Mouse (Mus musculus): ENCODE measurements at regions not wholly inside any gene's neighbourhood (a gene's known extent, or its start where the extent isn't known, plus 50 kb on each side); places are given as distances from the start of the nearest gene placed in this dataset.

DNA sequence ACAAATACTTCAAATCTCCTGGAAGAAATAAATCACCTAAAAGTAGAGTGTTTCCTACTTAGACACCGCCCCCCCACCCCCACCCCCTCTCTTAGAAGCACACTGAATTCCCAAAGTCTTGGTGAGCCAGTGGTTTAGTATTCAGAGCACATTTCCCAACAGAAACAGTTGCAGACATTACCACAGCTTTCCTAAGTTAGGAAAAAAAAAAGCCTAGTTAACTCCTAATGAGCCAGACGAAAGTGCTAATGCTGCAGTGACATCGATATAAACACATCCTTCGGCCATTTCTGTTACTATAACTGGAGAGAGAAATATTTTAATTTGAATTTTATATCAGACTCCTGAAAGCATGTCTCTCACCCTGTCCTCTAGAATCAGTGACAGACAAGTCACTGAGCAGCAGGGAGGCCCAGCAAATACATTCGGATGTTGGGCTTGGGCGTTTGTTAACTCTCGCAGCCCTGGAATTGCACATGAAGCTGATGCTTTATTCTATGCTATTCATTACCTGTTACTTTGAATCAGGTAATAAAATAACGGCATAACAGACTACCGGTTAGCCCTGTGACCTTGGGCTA lies 305.8 kb upstream of the Ldb2 start:
- no peaks in the 10 kb centered on the region for H3K27me3 ChIP-seq (replicated peaks)
- no peaks in the 10 kb centered on the region for H3K36me3 ChIP-seq
- no peaks in the 10 kb centered on the region for H3K9me3 ChIP-seq
- H3K4me2 ChIP-seq (replicated peaks), result no peak overlapping the region
- no peaks in the 10 kb centered on the region for H3K4me1 ChIP-seq (replicated peaks)
- H3K9ac ChIP-seq, result no peak overlapping the region
- 65% methylated on average over 9 of the region's 9 CpGs for WGBS
- H3K4me3 ChIP-seq (replicated peaks), result no peak overlapping the region
- no peak for ATAC-seq
- no peak overlapping the region for H3K27ac ChIP-seq

DNA sequence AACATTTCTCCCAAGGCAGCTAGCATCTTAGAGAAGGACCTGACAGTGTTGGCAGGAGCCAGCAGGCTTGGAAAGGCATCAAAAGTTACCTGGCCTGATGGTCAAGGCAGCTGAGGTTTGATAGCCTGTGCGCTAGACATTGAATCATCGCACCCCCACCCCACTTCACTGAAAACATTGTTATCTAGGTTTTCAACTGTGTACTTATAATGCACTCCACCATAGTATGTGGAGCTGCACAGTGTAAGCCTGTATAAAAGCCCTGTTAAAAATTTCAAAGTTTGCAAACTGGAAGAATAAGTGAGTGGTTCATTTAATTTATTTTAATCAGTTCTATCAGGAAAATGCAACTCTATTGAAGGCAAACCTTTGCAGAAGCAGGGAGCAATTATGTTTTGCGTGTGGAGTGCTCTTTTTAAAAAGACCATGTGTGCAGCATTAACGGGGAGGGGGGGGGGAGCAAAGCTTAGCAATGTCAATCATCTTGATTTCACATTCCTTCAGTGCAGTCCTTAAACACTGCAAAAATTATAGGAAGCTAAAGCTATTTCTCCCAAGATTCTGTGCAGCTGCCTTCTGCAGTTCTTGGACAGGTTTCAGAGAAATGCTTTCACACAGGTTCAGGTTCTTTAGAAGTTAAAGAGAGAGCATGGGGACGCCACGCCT lies 304.4 kb upstream of the Ldb2 start:
- Histone ChIP-seq H3K36me3 (no peaks in the 10 kb centered on the region), H3K9ac (no peak overlapping the region), H3K9me3 (no peaks in the 10 kb centered on the region), H3K27me3 (replicated peaks) (no peaks in the 10 kb centered on the region), H3K4me1 (replicated peaks) (no peaks in the 10 kb centered on the region), H3K27ac (no peak overlapping the region), H3K4me3 (replicated peaks) (no peak overlapping the region), H3K4me2 (replicated peaks) (no peak overlapping the region)
- 82% methylated on average over 6 of the region's 6 CpGs for WGBS
- no peak for ATAC-seq

DNA sequence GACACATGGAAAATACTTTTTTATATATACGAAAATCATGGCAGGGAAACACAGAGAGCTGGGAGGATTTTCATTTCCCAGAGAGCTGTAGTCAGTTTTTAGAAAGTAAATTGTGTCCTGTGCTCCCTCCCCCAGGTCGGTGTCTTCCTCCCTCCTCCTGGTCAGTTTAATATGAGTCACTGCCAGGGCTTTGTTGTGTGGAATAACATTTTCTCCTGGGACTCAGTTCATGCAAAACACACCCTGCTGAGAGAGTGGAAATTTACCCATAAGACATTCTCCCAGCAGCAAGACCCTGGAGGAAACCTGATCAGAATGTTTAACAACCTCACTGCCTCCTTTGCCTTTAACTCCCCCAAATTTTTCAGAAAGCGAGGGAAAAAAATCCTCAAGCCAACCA lies 303.2 kb upstream of the Ldb2 start:
- no peak for ATAC-seq
- Histone ChIP-seq H3K9me3 (no peaks in the 10 kb centered on the region), H3K4me1 (replicated peaks) (no peaks in the 10 kb centered on the region), H3K27ac (no peak overlapping the region), H3K4me2 (replicated peaks) (no peak overlapping the region), H3K4me3 (replicated peaks) (no peak overlapping the region), H3K27me3 (replicated peaks) (no peaks in the 10 kb centered on the region), H3K36me3 (no peaks in the 10 kb centered on the region), H3K9ac (no peak overlapping the region)
- 52% methylated on average over 3 of the region's 3 CpGs for WGBS

DNA sequence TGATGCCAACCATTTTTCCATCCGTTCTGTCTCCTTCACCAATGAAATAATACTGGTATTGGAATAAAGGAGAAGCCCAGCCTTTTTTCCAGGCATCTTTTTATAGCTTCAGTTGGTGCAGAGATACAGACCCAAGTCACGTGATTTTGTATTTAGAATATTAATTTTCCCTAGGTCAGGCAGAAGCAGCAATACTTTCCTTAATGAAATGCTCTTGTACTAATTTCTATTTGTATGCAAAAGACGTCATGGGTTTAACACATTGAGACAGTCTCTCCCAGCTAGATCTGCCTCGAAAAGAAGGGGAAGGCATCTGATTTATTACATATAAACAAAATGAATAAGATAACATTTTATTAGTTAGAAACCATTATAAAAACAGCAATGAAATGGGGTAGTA lies 302.3 kb upstream of the Ldb2 start:
- no peaks in the 10 kb centered on the region for H3K9me3 ChIP-seq
- no peaks in the 10 kb centered on the region for H3K36me3 ChIP-seq
- H3K27me3 ChIP-seq (replicated peaks), result no peaks in the 10 kb centered on the region
- WGBS, result 56% methylated on average over 4 of the region's 4 CpGs
- H3K4me1 ChIP-seq (replicated peaks), result no peaks in the 10 kb centered on the region
- no peak overlapping the region for H3K4me2 ChIP-seq (replicated peaks)
- H3K27ac ChIP-seq, result no peak overlapping the region
- ATAC-seq, result no peak
- H3K9ac ChIP-seq, result no peak overlapping the region
- H3K4me3 ChIP-seq (replicated peaks), result no peak overlapping the region

DNA sequence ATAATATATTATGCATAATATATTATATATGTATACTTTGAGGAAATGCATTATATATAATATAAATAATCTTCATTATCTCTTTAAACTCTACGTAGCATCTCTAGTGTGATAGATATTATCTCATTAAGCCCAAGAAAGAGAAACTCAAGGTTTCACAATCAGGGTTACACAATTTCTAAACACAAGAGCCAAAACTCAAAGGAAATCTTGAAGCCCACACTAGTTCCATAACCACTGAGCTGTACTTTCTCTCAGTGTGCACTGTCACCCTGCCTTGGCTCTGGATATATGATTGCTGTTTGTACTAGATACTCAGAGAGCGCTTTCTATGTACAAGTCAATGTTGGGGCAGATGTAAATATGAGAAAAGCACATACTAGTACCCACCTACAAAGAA lies 299.6 kb upstream of the Ldb2 start:
- no peak overlapping the region for H3K4me2 ChIP-seq (replicated peaks)
- H3K4me3 ChIP-seq (replicated peaks), result no peak overlapping the region
- H3K36me3 ChIP-seq, result no peaks in the 10 kb centered on the region
- no peaks in the 10 kb centered on the region for H3K9me3 ChIP-seq
- no peak overlapping the region for H3K9ac ChIP-seq
- H3K27me3 ChIP-seq (replicated peaks), result no peaks in the 10 kb centered on the region
- no peak overlapping the region for H3K27ac ChIP-seq
- WGBS, result 87% methylated on average over 2 of the region's 2 CpGs
- no peaks in the 10 kb centered on the region for H3K4me1 ChIP-seq (replicated peaks)
- no peak for ATAC-seq

DNA sequence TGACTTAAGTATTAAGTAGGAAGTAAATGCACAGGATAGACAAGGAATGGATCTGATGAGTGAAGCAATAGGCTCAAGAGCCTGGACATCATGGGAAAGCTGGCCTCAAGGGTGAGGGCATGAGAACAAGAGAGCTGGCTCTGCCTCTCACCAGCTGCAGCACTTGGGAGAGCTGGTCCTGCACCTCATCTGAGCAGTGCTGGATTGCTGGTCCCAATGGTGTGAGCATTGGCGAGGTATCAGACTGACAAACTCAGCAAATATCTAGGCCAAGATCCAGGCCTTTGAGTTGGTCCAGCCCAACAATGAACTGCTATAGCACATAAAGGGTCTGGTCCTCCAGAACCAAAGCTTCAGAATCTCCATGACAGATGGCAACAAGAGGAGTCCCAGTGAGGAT lies 298.5 kb upstream of the Ldb2 start:
- no peak overlapping the region for H3K4me3 ChIP-seq (replicated peaks)
- no peaks in the 10 kb centered on the region for H3K4me1 ChIP-seq (replicated peaks)
- H3K27me3 ChIP-seq (replicated peaks), result no peaks in the 10 kb centered on the region
- H3K36me3 ChIP-seq, result no peaks in the 10 kb centered on the region
- H3K9ac ChIP-seq, result no peak overlapping the region
- no peak for ATAC-seq
- no peak overlapping the region for H3K27ac ChIP-seq
- no peaks in the 10 kb centered on the region for H3K9me3 ChIP-seq
- 78% methylated on average over 1 of the region's 1 CpGs for WGBS
- H3K4me2 ChIP-seq (replicated peaks), result no peak overlapping the region

DNA sequence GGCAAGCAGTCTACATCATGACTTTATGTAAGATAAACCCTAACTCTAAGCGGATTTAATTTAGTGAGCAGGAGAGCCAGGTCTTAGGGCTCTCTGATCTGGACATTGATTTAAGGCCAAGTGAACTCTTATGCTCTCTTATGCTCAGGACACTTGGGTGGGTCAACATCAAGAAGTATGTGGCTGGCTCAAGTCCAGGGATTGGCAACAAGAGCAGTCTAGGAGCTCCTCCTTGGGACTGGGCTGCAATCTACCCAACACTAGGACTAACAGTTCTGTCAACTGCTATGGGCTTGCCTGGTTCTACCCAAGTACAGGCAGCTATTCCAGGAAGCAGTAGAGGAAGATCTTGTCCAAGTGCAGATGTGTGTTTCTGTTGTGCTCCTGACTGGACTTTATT lies 285.3 kb upstream of the Ldb2 start:
- H3K27me3 ChIP-seq (replicated peaks), result no peaks in the 10 kb centered on the region
- 82% methylated on average over 1 of the region's 1 CpGs for WGBS
- no peak overlapping the region for H3K4me3 ChIP-seq (replicated peaks)
- no peaks in the 10 kb centered on the region for H3K9me3 ChIP-seq
- H3K27ac ChIP-seq, result no peak overlapping the region
- no peaks in the 10 kb centered on the region for H3K4me1 ChIP-seq (replicated peaks)
- H3K4me2 ChIP-seq (replicated peaks), result no peak overlapping the region
- no peak for ATAC-seq
- H3K9ac ChIP-seq, result no peak overlapping the region
- H3K36me3 ChIP-seq, result no peaks in the 10 kb centered on the region

DNA sequence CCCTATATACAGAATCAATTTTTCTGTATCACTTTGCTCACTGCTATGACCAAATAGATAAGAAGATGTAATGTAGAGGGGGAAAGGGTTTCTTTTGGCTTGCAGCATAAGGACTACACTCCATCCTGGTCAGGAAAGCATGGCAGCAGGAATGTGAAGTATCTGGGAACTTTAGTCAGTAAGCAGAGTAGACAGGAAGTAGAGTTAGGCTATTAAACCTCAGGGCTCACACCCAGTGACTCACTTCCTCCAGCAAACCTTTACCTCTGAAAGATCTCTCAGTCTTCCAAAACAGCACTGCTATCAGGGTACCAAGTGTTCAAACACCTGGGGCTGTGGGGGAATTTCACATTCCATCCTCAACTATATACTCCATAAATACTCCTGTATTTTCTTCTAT lies 283.1 kb upstream of the Ldb2 start:
- Histone ChIP-seq H3K9ac (no peak overlapping the region), H3K4me1 (replicated peaks) (no peaks in the 10 kb centered on the region), H3K9me3 (no peaks in the 10 kb centered on the region), H3K4me2 (replicated peaks) (no peak overlapping the region), H3K27me3 (replicated peaks) (no peaks in the 10 kb centered on the region), H3K4me3 (replicated peaks) (no peak overlapping the region), H3K27ac (no peak overlapping the region), H3K36me3 (no peaks in the 10 kb centered on the region)
- ATAC-seq, result no peak

DNA sequence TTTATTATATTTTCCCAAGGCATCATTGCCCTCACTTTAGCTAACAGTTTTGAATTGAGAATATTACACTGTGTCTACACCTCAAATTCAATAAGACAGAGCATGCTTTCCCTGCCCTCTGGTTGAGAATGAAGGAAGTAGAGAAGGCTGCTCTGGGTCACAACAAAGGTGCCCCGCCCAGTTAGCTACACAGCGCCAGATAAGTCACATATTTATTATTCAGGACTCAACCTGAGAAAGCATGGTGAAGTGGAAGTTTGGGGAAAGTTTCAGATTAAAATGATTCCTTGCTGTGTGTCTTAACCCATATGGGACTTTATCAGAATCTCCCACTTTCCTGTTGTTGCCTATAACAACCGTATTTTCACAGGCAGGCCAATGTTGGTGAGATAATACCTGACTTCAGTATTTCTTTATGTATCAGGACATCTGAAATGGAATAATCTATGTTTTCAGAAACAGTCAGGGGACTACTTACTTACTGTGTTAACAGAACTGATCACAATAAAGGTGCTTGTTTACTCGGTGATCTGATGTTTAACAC lies 276.9 kb upstream of the Ldb2 start:
- WGBS, result 75% methylated on average over 4 of the region's 4 CpGs
- no peaks in the 10 kb centered on the region for H3K36me3 ChIP-seq
- no peaks in the 10 kb centered on the region for H3K4me1 ChIP-seq (replicated peaks)
- H3K9me3 ChIP-seq, result no peaks in the 10 kb centered on the region
- ATAC-seq, result no peak
- H3K4me3 ChIP-seq (replicated peaks), result no peak overlapping the region
- H3K27me3 ChIP-seq (replicated peaks), result no peaks in the 10 kb centered on the region
- no peak overlapping the region for H3K4me2 ChIP-seq (replicated peaks)
- H3K9ac ChIP-seq, result no peak overlapping the region
- H3K27ac ChIP-seq, result no peak overlapping the region

DNA sequence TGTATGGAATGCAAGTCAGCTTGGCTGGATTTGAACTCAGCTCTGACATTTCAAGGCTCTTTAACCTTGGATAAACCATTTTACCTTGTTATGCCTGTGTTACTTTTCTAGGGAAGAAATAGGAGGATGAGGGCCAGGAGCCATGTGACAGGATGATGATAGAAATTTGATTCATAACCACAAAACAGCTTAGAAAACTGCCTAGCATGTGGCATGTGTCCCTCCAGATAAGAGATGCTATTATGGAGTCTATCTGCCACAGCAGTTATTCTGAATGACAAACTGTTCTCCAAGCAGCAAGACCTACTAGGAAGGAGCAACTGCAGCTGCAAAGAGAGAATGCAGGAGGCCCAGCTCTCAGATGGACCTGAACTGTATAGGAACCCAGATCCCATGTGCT lies 275.7 kb upstream of the Ldb2 start:
- Histone ChIP-seq H3K36me3 (no peaks in the 10 kb centered on the region), H3K4me1 (replicated peaks) (no peaks in the 10 kb centered on the region), H3K9ac (no peak overlapping the region), H3K4me3 (replicated peaks) (no peak overlapping the region), H3K27ac (no peak overlapping the region), H3K4me2 (replicated peaks) (no peak overlapping the region), H3K9me3 (no peaks in the 10 kb centered on the region), H3K27me3 (replicated peaks) (no peaks in the 10 kb centered on the region)
- no peak for ATAC-seq

DNA sequence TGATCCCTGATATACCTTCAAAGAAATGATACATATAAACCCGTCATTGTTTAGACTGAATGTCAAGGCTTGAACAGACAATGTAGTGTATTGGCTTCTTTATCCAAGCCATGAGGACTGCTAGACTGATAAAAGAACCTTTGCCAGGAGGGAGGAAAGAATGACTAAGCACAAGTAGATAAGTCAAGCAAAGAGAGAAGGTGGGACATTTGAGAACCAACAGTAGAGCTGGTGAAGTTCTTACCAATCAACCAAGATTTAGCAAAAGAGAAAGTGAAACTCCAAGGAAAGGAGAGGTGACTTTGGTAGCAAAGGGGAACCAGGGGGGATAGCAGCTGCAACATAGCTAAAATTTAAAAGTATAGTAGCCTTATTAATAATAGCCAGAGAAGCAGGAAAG lies 273.0 kb upstream of the Ldb2 start:
- 67% methylated on average over 1 of the region's 1 CpGs for WGBS
- no peaks in the 10 kb centered on the region for H3K9me3 ChIP-seq
- no peaks in the 10 kb centered on the region for H3K36me3 ChIP-seq
- H3K4me1 ChIP-seq (replicated peaks), result no peaks in the 10 kb centered on the region
- H3K4me3 ChIP-seq (replicated peaks), result no peak overlapping the region
- no peak overlapping the region for H3K27ac ChIP-seq
- no peak for ATAC-seq
- no peak overlapping the region for H3K4me2 ChIP-seq (replicated peaks)
- no peaks in the 10 kb centered on the region for H3K27me3 ChIP-seq (replicated peaks)
- no peak overlapping the region for H3K9ac ChIP-seq

DNA sequence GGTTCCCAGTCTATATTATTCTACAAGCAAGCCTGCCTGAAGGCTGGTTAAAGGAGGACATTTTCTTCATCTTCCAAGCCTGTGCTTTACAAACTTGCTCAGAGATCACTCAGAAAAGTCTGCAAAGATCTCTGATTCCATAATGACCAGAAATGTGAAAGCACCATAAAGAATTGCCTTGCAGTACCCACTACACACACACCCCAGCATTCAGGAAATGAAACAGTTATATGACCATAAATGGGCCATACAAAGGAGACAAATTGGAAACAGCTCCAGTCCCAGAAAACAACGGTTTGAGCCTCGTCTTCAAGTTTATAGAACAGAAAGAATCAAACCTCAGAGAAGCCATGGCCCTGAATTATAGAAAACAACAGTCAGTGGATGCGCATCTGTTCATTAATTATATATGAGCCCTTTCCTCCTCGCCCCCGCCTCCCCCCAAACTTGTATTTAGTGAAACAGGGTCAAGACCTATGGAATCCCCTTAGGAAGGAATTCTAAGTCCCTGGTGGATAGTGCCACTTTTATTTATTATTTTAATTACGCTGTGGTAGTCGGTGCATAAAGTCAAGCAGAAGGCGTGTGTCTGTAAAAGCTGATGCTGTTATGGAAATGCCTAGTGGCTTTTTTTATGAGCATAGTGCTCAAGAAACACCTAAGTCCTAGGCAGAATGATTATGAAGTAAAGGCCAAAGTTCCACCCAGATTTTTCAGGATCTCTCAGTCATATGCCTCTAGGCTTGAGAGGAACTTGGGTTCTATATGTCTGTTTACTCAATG lies 266.6 kb upstream of the Ldb2 start:
- no peak overlapping the region for H3K4me2 ChIP-seq (replicated peaks)
- no peak overlapping the region for H3K4me3 ChIP-seq (replicated peaks)
- no peaks in the 10 kb centered on the region for H3K36me3 ChIP-seq
- H3K9me3 ChIP-seq, result no peaks in the 10 kb centered on the region
- H3K27me3 ChIP-seq (replicated peaks), result no peaks in the 10 kb centered on the region
- WGBS, result 85% methylated on average over 8 of the region's 8 CpGs
- H3K9ac ChIP-seq, result no peak overlapping the region
- no peak for ATAC-seq
- H3K4me1 ChIP-seq (replicated peaks), result no peaks in the 10 kb centered on the region
- no peak overlapping the region for H3K27ac ChIP-seq

DNA sequence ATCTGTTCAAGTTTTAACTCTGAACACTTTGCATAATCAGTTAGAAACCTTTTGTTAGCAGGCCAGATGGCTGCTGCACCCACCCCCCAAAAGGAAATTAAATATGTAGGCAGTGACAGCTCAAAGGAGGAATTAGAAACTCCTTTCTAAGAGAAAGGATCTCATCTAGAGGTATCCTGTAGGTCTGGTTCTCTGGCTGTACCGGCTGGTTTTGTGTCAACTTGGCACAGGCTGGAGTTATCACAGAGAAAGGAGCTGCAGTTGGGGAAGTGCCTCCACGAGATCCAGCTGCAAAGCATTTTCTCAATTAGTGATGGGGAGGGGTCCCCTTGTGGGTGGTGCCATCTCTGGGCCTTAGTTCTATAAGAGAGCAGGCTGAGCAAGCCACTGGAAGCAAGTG lies 263.1 kb upstream of the Ldb2 start:
- no peak for ATAC-seq
- Histone ChIP-seq H3K9ac (no peak overlapping the region), H3K4me3 (replicated peaks) (no peak overlapping the region), H3K27ac (no peak overlapping the region), H3K4me1 (replicated peaks) (no peaks in the 10 kb centered on the region), H3K27me3 (replicated peaks) (no peaks in the 10 kb centered on the region), H3K36me3 (no peaks in the 10 kb centered on the region), H3K4me2 (replicated peaks) (no peak overlapping the region), H3K9me3 (no peaks in the 10 kb centered on the region)
- WGBS, result 33% methylated on average over 2 of the region's 2 CpGs
